Mouse (Mus musculus): ENCODE measurements at regions not wholly inside any gene's neighbourhood (a gene's known extent, or its start where the extent isn't known, plus 50 kb on each side); places are given as distances from the start of the nearest gene placed in this dataset.

GRCm38 (mm10) chr10:106058050-106058449 lies 216.9 kb upstream of the Mettl25 start:
- H3K27me3 ChIP-seq (ENCODE audit: control insufficient read depth, insufficient read depth, low read length), result no peaks in the 10 kb centered on the region
- H3K4me1 ChIP-seq (ENCODE audit: control insufficient read depth, insufficient read depth, low read length), result no peaks in the 10 kb centered on the region
- no peak overlapping the region for H3K27ac ChIP-seq (replicated peaks; ENCODE audit: low read depth, low read length)
- WGBS, result 80% methylated on average over 5 of the region's 5 CpGs
- H3K36me3 ChIP-seq (replicated peaks; ENCODE audit: control insufficient read depth, insufficient read depth, low read depth, low read length), result no peaks in the 10 kb centered on the region
- ATAC-seq (replicated peaks; ENCODE audit: insufficient number of reproducible peaks, low FRiP score, low TSS enrichment, low read depth) (no peak), DNase-seq (ENCODE audit: low spot score) (no peak)
- no peak overlapping the region for H3K4me3 ChIP-seq (ENCODE audit: low read depth, low read length)
- H3K9ac ChIP-seq (replicated peaks; ENCODE audit: low read length), result no peak overlapping the region
- H3K9me3 ChIP-seq (replicated peaks; ENCODE audit: control insufficient read depth, low read length), result no peaks in the 10 kb centered on the region
- H3K4me2 ChIP-seq (ENCODE audit: low read depth, low read length), result no peak overlapping the region

DNA sequence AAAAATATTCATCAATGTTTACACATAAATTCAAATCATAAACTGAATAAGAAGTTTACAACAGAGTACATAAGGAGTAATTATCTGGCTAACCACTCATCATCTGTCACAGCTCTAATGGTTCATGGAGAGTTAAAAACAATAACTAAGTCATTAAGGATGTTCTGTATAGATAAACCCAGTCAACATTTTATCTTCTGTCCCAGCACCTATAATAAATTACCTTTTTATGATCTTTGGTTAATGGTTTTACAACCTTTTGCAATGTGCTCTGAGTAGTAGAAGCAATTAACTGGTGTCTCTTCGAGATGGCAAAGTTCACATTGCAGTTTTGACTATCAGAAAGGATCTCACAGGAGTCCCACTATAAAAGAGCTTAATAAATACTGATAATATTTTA lies 197.3 kb upstream of the Mettl25 start:
- H3K9ac ChIP-seq (replicated peaks; ENCODE audit: low read length), result no peak overlapping the region
- no peaks in the 10 kb centered on the region for H3K9me3 ChIP-seq (replicated peaks; ENCODE audit: control insufficient read depth, low read length)
- DNase-seq (ENCODE audit: low spot score), result no peak
- WGBS, result 75% methylated on average over 1 of the region's 1 CpGs
- H3K4me3 ChIP-seq (ENCODE audit: low read depth, low read length), result no peak overlapping the region
- no peaks in the 10 kb centered on the region for H3K4me1 ChIP-seq (ENCODE audit: control insufficient read depth, insufficient read depth, low read length)
- ATAC-seq (replicated peaks; ENCODE audit: insufficient number of reproducible peaks, low FRiP score, low TSS enrichment, low read depth), result no peak
- no peak overlapping the region for H3K27ac ChIP-seq (replicated peaks; ENCODE audit: low read depth, low read length)
- no peaks in the 10 kb centered on the region for H3K27me3 ChIP-seq (ENCODE audit: control insufficient read depth, insufficient read depth, low read length)
- H3K4me2 ChIP-seq (ENCODE audit: low read depth, low read length), result no peak overlapping the region
- no peaks in the 10 kb centered on the region for H3K36me3 ChIP-seq (replicated peaks; ENCODE audit: control insufficient read depth, insufficient read depth, low read depth, low read length)

DNA sequence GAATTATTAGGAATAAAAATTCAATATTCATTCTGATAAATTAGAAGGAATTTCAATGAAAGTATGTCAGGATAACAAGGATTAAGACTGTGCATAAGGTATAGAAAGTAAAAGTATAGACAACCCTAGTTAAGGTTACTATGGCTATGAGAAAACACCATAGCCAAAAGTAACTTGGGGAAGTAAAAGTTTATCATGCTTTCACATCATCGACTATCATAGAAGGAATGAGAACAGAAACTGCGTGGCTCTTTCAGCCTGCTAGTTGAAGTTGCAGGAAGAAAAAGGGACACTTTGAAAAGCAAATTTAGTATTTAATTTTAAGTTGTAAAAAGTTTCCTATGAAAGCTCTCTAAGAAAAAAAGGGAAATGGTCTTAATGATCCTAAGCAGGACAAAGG lies 196.9 kb upstream of the Mettl25 start:
- Histone ChIP-seq H3K4me2 (ENCODE audit: low read depth, low read length) (no peak overlapping the region), H3K4me1 (ENCODE audit: control insufficient read depth, insufficient read depth, low read length) (no peaks in the 10 kb centered on the region), H3K9ac (replicated peaks; ENCODE audit: low read length) (no peak overlapping the region), H3K36me3 (replicated peaks; ENCODE audit: control insufficient read depth, insufficient read depth, low read depth, low read length) (no peaks in the 10 kb centered on the region), H3K27me3 (ENCODE audit: control insufficient read depth, insufficient read depth, low read length) (no peaks in the 10 kb centered on the region), H3K27ac (replicated peaks; ENCODE audit: low read depth, low read length) (no peak overlapping the region), H3K4me3 (ENCODE audit: low read depth, low read length) (no peak overlapping the region), H3K9me3 (replicated peaks; ENCODE audit: control insufficient read depth, low read length) (no peaks in the 10 kb centered on the region)
- 91% methylated on average over 2 of the region's 2 CpGs for WGBS
- ATAC-seq (replicated peaks; ENCODE audit: insufficient number of reproducible peaks, low FRiP score, low TSS enrichment, low read depth), result no peak
- DNase-seq (ENCODE audit: low spot score), result no peak

GRCm38 (mm10) chr10:106033416-106033815 lies 192.2 kb upstream of the Mettl25 start:
- H3K4me1 ChIP-seq (ENCODE audit: control insufficient read depth, insufficient read depth, low read length), result no peaks in the 10 kb centered on the region
- no peaks in the 10 kb centered on the region for H3K36me3 ChIP-seq (replicated peaks; ENCODE audit: control insufficient read depth, insufficient read depth, low read depth, low read length)
- no peak for DNase-seq (ENCODE audit: low spot score)
- WGBS, result 79% methylated on average over 4 of the region's 4 CpGs
- no peak overlapping the region for H3K4me3 ChIP-seq (ENCODE audit: low read depth, low read length)
- no peaks in the 10 kb centered on the region for H3K27me3 ChIP-seq (ENCODE audit: control insufficient read depth, insufficient read depth, low read length)
- no peaks in the 10 kb centered on the region for H3K9me3 ChIP-seq (replicated peaks; ENCODE audit: control insufficient read depth, low read length)
- no peak overlapping the region for H3K27ac ChIP-seq (replicated peaks; ENCODE audit: low read depth, low read length)
- no peak overlapping the region for H3K9ac ChIP-seq (replicated peaks; ENCODE audit: low read length)
- no peak for ATAC-seq (replicated peaks; ENCODE audit: insufficient number of reproducible peaks, low FRiP score, low TSS enrichment, low read depth)
- H3K4me2 ChIP-seq (ENCODE audit: low read depth, low read length), result no peak overlapping the region

DNA sequence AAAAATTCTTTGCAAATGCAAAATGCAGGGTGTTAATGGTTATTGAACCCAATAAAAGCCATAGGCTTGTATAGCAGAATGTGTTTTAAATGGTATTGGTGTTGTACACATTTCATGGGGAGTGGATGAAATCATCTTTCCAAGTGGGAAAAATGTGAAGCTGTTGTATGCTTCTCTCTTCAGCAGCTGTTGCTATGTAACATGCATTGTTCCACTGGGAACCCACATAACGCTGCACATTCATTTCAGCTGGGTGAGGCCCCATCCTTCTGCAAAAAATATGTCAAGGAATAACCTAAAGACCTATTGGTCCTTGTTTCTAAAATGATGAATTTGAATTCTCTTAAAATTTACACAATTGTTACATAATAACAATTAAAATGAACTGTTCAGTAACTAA lies 183.5 kb upstream of the Mettl25 start:
- Histone ChIP-seq H3K9me3 (replicated peaks; ENCODE audit: control insufficient read depth, low read length) (no peaks in the 10 kb centered on the region), H3K4me3 (ENCODE audit: low read depth, low read length) (no peak overlapping the region), H3K4me2 (ENCODE audit: low read depth, low read length) (no peak overlapping the region), H3K36me3 (replicated peaks; ENCODE audit: control insufficient read depth, insufficient read depth, low read depth, low read length) (no peaks in the 10 kb centered on the region), H3K9ac (replicated peaks; ENCODE audit: low read length) (no peak overlapping the region), H3K27ac (replicated peaks; ENCODE audit: low read depth, low read length) (no peak overlapping the region), H3K27me3 (ENCODE audit: control insufficient read depth, insufficient read depth, low read length) (no peaks in the 10 kb centered on the region), H3K4me1 (ENCODE audit: control insufficient read depth, insufficient read depth, low read length) (no peaks in the 10 kb centered on the region)
- DNase-seq (ENCODE audit: low spot score) (no peak), ATAC-seq (replicated peaks; ENCODE audit: insufficient number of reproducible peaks, low FRiP score, low TSS enrichment, low read depth) (no peak)
- 71% methylated on average over 1 of the region's 1 CpGs for WGBS

DNA sequence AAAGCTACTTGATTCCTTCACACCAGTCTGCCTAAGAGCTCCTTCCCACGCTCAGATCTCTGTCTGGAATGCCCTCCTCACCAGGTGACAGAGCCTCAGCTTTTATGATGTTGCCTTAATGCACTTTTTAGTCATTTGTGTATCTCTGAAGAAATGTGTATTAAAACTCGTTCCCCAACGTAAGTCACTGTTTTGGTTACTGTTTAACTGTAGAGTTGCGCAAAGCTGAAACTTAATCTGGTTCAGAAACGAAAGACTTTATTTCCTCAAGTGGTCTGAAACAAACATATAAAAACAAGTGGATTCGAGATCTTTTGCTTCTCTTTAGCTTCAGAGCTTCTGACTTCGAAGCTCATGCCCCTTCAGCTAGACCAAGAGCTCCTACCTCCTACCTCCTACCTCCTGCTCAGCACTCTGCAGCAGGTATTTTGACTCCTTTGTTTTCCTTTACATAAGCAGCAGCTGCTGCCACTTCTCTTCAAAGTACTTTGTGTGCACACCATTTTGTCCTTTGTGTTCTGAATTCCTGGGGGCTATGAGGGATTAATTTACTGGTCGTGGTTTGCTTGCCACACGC lies 182.5 kb upstream of the Mettl25 start:
- H3K9ac ChIP-seq (replicated peaks; ENCODE audit: low read length), result no peak overlapping the region
- WGBS, result 55% methylated on average over 9 of the region's 9 CpGs
- H3K27me3 ChIP-seq (ENCODE audit: control insufficient read depth, insufficient read depth, low read length), result no peaks in the 10 kb centered on the region
- H3K36me3 ChIP-seq (replicated peaks; ENCODE audit: control insufficient read depth, insufficient read depth, low read depth, low read length), result no peaks in the 10 kb centered on the region
- no peak for DNase-seq (ENCODE audit: low spot score)
- no peak overlapping the region for H3K4me2 ChIP-seq (ENCODE audit: low read depth, low read length)
- ATAC-seq (replicated peaks; ENCODE audit: insufficient number of reproducible peaks, low FRiP score, low TSS enrichment, low read depth), result no peak; the same call in 1 of the 2 replicates
- no peak overlapping the region for H3K27ac ChIP-seq (replicated peaks; ENCODE audit: low read depth, low read length)
- H3K4me1 ChIP-seq (ENCODE audit: control insufficient read depth, insufficient read depth, low read length), result no peaks in the 10 kb centered on the region
- no peak overlapping the region for H3K4me3 ChIP-seq (ENCODE audit: low read depth, low read length)
- H3K9me3 ChIP-seq (replicated peaks; ENCODE audit: control insufficient read depth, low read length), result no peaks in the 10 kb centered on the region

- H3K4me2 ChIP-seq (ENCODE audit: low read depth, low read length), result no peak overlapping the region
- H3K9me3 ChIP-seq (replicated peaks; ENCODE audit: control insufficient read depth, low read length), result no peaks in the 10 kb centered on the region
- no peaks in the 10 kb centered on the region for H3K4me1 ChIP-seq (ENCODE audit: control insufficient read depth, insufficient read depth, low read length)
- no peaks in the 10 kb centered on the region for H3K36me3 ChIP-seq (replicated peaks; ENCODE audit: control insufficient read depth, insufficient read depth, low read depth, low read length)
- no peak for DNase-seq (ENCODE audit: low spot score)
- no peak overlapping the region for H3K9ac ChIP-seq (replicated peaks; ENCODE audit: low read length)
- H3K27ac ChIP-seq (replicated peaks; ENCODE audit: low read depth, low read length), result no peak overlapping the region
- no peak overlapping the region for H3K4me3 ChIP-seq (ENCODE audit: low read depth, low read length)
- ATAC-seq (replicated peaks; ENCODE audit: insufficient number of reproducible peaks, low FRiP score, low TSS enrichment, low read depth), result no peak
- H3K27me3 ChIP-seq (ENCODE audit: control insufficient read depth, insufficient read depth, low read length), result no peaks in the 10 kb centered on the region
- WGBS, result 74% methylated on average over 1 of the region's 1 CpGs
Observed at GRCm38 (mm10) chr10:106015965-106016364, 174.8 kb upstream of the Mettl25 start.

- no peaks in the 10 kb centered on the region for H3K36me3 ChIP-seq (replicated peaks; ENCODE audit: control insufficient read depth, insufficient read depth, low read depth, low read length)
- no peak overlapping the region for H3K4me2 ChIP-seq (ENCODE audit: low read depth, low read length)
- no peaks in the 10 kb centered on the region for H3K9me3 ChIP-seq (replicated peaks; ENCODE audit: control insufficient read depth, low read length)
- WGBS, result 76% methylated on average over 1 of the region's 1 CpGs
- H3K27me3 ChIP-seq (ENCODE audit: control insufficient read depth, insufficient read depth, low read length), result no peaks in the 10 kb centered on the region
- ATAC-seq (replicated peaks; ENCODE audit: insufficient number of reproducible peaks, low FRiP score, low TSS enrichment, low read depth) (no peak), DNase-seq (ENCODE audit: low spot score) (no peak)
- no peak overlapping the region for H3K27ac ChIP-seq (replicated peaks; ENCODE audit: low read depth, low read length)
- H3K4me3 ChIP-seq (ENCODE audit: low read depth, low read length), result no peak overlapping the region
- H3K9ac ChIP-seq (replicated peaks; ENCODE audit: low read length), result no peak overlapping the region
- no peaks in the 10 kb centered on the region for H3K4me1 ChIP-seq (ENCODE audit: control insufficient read depth, insufficient read depth, low read length)
Observed at GRCm38 (mm10) chr10:106015436-106015835, 174.3 kb upstream of the Mettl25 start.

All from embryonic facial prominence, embryonic 11.5 days (tissue).